Mouse (Mus musculus) adrenal gland, postnatal 36 days (tissue): ENCODE data around the gene Slc25a14. TPM values are rescaled to one million over a fixed set of nuclear protein-coding genes. Genes with fewer than 3 reads are reported as not detected.

Experiments
- DNase-seq, 2 experiments: peaks; one replicate each; pipeline ENCODE4 v3.0.0; 2021; ENCODE audit warnings: mixed read lengths in 1 of 2
- long read RNA-seq, 2 experiments: library from polyadenylated mRNA; stranded (forward); transcript quantifications; one replicate each; pipeline ENCODE4 v2.0.0; 2021; ENCODE audit warnings: borderline sequencing depth in 2 of 2
- total RNA-seq, 2 experiments: library from RNA; stranded (reverse); gene quantifications; 2 replicates each; pipeline ENCODE4 v1.2.3; 2021

The Slc25a14 gene
- total RNA-seq = 10 to 100 TPM; 11.9 to 15.3 TPM
- long read RNA-seq, experiment 1, partial matches to known transcripts = 2 of 18 reads
- long read RNA-seq, experiment 1, other reads (novel, unspliced or antisense) = 16 of 18 reads
- long read RNA-seq, experiment 2, partial matches to known transcripts = 0 of 6 reads
- long read RNA-seq, experiment 2, other reads (novel, unspliced or antisense) = 6 of 6 reads

DNA sequence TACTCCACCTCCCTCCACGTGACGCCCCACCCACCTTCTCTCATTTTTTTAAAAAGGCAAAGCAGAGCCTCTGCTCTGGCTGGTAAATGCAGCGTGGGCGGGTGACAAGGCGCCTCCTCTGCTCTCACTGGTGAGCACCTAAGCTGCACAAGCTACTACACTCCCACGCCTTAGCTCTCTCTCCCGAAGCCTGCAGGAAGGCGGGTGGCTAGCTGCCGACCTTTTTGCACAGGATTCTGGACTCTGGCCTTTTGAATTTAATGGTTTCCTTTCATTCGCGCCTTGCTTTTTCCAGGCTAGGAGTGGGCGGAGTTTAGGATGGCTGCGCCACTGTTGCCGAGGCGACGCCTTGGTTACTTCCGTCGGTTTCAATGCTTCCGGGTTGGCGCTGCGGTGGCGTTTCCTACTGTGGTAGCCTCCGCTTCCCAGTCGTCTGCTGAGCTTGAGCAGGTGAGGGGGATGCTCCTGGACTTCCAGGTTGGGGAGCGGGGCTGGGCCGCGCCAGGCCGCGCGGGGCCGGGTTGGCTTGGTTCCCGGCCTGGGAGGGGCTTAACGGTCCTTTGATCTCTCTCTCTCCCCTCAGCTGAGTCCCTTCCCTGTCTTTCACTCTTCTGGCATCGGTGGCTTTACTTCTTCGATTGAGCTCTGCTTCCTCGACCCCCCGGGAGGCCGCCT lies at the start of gene Slc25a14:
Slc25a14 (plus strand) TSS at position 35 of the 675 bp plus-strand sequence.
- DNase-seq = peak; percentile 76 to 82

- DNase-seq = no peak
These were observed 39.9 kb upstream of the Slc25a14 start for GRCm38 (mm10) chrX:48583332-48583731.

DNA sequence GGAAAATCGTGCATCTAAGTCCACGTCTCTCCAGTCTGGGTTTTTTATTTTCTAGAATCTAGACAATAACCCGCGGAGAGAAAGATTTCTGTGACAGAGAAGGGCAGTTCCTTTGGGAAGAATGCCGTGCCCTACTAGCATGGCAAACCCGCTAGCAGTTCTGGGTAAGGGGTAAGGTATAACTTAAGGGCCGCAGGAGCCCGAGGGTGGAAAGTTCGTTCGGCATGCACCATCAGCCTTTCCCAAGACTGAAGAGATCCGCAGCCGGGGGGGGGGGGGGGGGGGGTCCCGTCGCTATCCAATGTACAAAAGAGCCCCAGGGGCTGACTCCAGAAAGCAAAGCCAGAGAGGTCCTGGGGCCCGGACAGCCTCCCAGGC lies 29.5 kb upstream of the Slc25a14 start:
- peak in 1 of 2 experiments; percentile 14 for DNase-seq

GRCm38 (mm10) chrX:48594099-48594760 lies 29.0 kb upstream of the Slc25a14 start, which contains the start of gene Zfp280c:
Zfp280c (minus strand) TSS chrX:48594504.
- DNase-seq = peak; percentile 77 to 78

- DNase-seq = no peak
These were observed 27.2 kb upstream of the Slc25a14 start for GRCm38 (mm10) chrX:48596053-48596452.

DNA sequence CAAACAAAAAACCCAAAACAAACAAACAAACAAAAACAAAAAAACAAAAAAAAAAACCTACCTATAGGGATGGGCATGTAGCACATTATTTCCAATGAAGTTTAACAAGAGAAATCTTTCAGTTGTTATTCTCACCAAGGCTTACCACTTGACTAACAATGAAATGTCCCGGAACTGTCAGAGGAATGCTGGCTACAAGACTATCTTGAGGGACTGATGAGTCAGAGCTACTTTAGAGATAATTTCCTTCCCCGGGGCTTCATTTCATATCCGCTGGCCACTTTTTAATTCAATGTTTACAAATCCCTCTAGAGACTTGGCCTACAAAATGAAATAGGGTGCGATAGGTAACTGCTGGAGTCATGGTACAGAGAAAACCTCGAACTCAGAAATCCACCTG lies 26.3 kb upstream of the Slc25a14 start:
- DNase-seq = no peak

DNA sequence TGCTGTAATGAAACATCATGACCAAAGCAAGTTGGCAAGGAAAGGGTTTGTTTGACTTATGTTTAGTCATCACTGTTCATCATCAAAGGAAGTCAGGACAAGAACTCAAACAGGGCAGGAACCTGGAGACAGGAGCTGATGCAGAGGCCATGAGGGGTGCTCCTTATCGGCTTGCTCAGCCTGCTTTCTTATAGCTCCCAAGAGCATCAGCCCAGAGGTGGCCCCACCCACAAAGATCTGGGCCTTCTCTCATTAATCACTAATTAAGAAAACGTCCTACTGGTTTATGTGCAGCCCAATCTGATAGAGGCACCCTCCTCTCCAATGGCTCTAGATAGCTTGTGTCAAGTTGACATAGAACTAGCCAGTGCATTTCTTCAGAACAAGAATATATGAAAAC lies 18.3 kb upstream of the Slc25a14 start:
- DNase-seq = no peak

DNA sequence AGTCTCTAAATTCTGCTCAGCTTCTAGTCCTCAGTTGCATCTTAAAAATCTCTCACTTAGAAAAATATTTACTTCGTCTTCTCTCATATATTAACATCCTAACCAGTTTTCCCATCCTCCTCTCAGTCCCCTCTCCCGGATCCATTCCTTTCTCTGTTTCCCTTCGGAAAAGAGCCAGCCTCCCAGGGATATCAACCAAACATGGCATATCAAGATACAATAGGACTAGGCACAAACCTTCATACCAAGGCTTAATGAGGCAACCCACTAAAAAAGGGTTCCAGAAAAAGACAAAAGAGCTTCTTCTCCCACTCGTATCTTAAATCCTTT lies 199 bp upstream of the Slc25a14 start:
- DNase-seq = no peak

- no peak for DNase-seq
These were observed 824 bp downstream of the Slc25a14 start for GRCm38 (mm10) chrX:48624054-48624420.

- DNase-seq = peak in 1 of 2 experiments; percentile 3
These were observed 13.8 kb downstream of the Slc25a14 start for GRCm38 (mm10) chrX:48637032-48637431.

GRCm38 (mm10) chrX:48644122-48644521 lies 20.9 kb downstream of the Slc25a14 start:
- peak; percentile 21 to 40 for DNase-seq

DNA sequence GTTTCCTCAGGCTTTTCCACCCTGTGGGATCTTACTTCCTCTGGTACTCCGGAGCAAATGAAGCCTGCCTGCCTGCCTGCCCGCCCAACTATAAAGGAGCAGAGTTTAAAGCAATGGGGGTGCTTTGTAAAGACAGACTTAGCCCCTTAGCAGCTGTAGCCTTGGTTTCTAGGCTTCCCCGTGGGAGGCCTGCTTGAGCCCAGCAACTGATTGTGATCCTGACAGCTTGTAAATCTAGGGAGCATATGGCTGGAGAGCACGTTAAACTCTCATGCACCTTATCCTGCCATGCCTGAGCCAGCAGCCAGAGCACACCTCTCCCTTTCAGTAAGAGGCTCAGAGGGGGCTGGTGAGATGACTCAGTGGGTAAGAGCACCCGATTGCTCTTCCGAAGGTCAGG lies 43.6 kb downstream of the Slc25a14 start:
- DNase-seq = no peak

- no peak for DNase-seq
These were observed 46.4 kb downstream of the Slc25a14 start for GRCm38 (mm10) chrX:48669588-48669987.

- DNase-seq = no peak
These were observed 48.5 kb downstream of the Slc25a14 start for GRCm38 (mm10) chrX:48671714-48672113.

DNA sequence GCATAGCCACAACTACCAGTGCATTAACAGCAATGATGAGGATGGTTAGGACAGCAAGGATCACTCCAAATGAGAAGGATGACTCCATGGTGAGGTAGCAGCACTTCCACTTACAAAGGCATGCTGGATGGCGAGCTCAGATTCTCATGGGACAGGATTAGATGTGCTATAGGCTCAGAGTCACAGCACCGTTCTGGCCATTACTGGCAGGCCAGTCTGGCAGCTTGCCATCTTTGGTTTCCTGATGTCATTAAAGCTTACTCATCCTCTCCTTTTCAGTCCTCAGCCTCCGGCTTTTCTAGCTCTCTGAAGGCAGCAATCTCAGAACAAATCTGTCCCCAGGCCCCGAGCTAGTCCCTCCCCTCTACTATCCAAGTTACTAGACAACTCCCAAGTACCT lies 51.0 kb downstream of the Slc25a14 start, which contains the start of gene Gpr119:
Gpr119 (minus strand) TSS at position 308 of the 400 bp plus-strand sequence.
- DNase-seq = peak; percentile 64 to 74

- DNase-seq = peak; percentile 41 to 48
These were observed 60.2 kb downstream of the Slc25a14 start for GRCm38 (mm10) chrX:48683451-48683850.

- DNase-seq = no peak
These were observed 60.6 kb downstream of the Slc25a14 start for GRCm38 (mm10) chrX:48683857-48684256.

DNA sequence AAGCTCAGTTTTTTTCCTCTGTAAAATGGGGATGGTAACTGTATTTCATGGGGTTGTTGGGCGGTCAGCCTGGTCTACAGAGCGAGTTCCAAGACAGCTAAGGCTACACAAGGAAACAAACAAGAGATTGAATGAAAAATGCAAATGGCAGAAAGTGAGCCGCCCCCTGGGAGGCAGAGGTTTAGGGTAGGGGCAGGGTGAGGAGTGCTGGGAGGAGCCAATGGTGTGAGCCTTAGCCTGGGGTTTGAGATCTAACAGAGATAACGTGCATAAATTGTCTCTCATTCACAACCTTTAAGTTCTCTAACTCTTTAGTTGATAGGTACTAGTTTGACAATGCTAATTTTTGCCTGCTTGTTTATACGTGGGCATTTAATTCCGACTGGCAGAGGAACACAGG lies 71.2 kb downstream of the Slc25a14 start:
- DNase-seq = peak in 1 of 2 experiments; percentile 2

GRCm38 (mm10) chrX:48694864-48695371 lies 71.7 kb downstream of the Slc25a14 start, which contains the start of gene Rbmx2:
Rbmx2 (plus strand) TSS chrX:48695004.
- DNase-seq = peak; percentile 90 to 92

GRCm38 (mm10) chrX:48709701-48710100 lies 86.5 kb downstream of the Slc25a14 start:
- no peak for DNase-seq
